In genomic region chr3:54753411-54753810, GRCm38 (mm10) we compare ENCODE assay signal across 25 mouse cellular contexts. TPM values are rescaled to one million over a fixed set of nuclear protein-coding genes. Genes with fewer than 3 reads are reported as not detected.
A peak's percentile ranks its signal among the peaks of the same experiment; 100 is the strongest.
DNase-seq lines count a peak whose midpoint lies in the region; ATAC-seq and TF ChIP-seq lines count a peak whose summit lies in the region.
"Had no signal": no experiment of that assay in that cellular context is flagged by ENCODE, and none has a peak within 500 bp of the region (broad histone marks: within the 10 kb centered on the region; RNA-seq: fewer than 3 reads in every experiment).

No protein-coding gene starts in this region.

- in situ Hi-C loops in Patski (cut with MboI; ENCODE audit: low pct_unique_long_range_greater_than_20kb) = no loop called here

- POLR2A ChIA-PET in Patski (lab: Charles Lee) = no interaction called here

- H3K27me3 ChIP-seq in Patski = no peaks in the 10 kb centered on the region
- H3K27me3 ChIP-seq: embryonic facial prominence, embryonic 13.5 days had no signal

- CTCF ChIA-PET in Patski (lab: Charles Lee) = interaction anchor here (0.9 kb wide), 1 partner anchor 63 kb away, joined by 3 read pairs; no protein-coding TSS in a partner anchor

- TF ChIP-seq CTCF in Patski (IDR thresholded peaks at IDR 0.05) = no peak

- peak; percentile 48 for DNase-seq in 3T3-L1 (ENCODE audit: low read depth, low spot score)
- DNase-seq in Muller cell, postnatal 12 days (ENCODE audit: inconsistent ontology term) = peak; percentile 24
- DNase-seq in Patski (ENCODE audit: low read depth, low spot score) = no peak
- no peak for DNase-seq in adipocyte (ENCODE audit: low spot score)
- DNase-seq in cerebellum, postnatal 14 days = no peak
- DNase-seq in layer of hippocampus, adult 8-10 months (ENCODE audit: low spot score in 2 of 2) = no peak
- DNase-seq: adrenal gland, adult 8-10 months; adrenal gland, postnatal 14 days; adrenal gland, postnatal 36 days; cerebellum, adult 11-12 months; cerebellum, adult 2 months; cerebellum, adult 9-10 months; cerebellum, postnatal 10 days; cerebellum, postnatal 36 days; embryo, embryonic 11 days had no signal

- peak; percentile 23 for ATAC-seq in Patski
- ATAC-seq: forebrain, embryonic 14.5 days; forebrain, embryonic 16.5 days had no signal

RNA-seq across cellular contexts. Expression of gene Smad9, which starts 2.0 kb away (rescaled TPM):
- polyA plus RNA-seq in Patski (2021) = 1.1 TPM
- total RNA-seq in layer of hippocampus, adult 8-10 months (2022) = 1 to 10 TPM; 8.4 to 8.6 (median 8.5) TPM
- total RNA-seq: common myeloid progenitor, adult 5-6 weeks had no signal
- polyA plus RNA-seq: erythroblast, embryonic 14.5 days; G1E had no signal

RNA-seq across cellular contexts. Expression of gene Alg5, which starts 18.1 kb away (rescaled TPM):
- polyA plus RNA-seq in Patski (2021) = 67.2 TPM
- total RNA-seq in layer of hippocampus, adult 8-10 months (2022) = 10 to 100 TPM; 19.4 to 24.4 (median 21.6) TPM
- polyA plus RNA-seq: erythroblast, embryonic 14.5 days had no signal

RNA-seq across cellular contexts. Expression of gene Exosc8, which starts 18.2 kb away (rescaled TPM):
- 76.0 TPM for polyA plus RNA-seq in Patski (2021)
- total RNA-seq in layer of hippocampus, adult 8-10 months (2022) = 10 to 100 TPM; 30.2 to 39.8 (median 36.8) TPM

RNA-seq across cellular contexts. Expression of gene Gm21958, which starts 39.3 kb away (rescaled TPM):
- polyA plus RNA-seq in Patski (2021) = 0.56 TPM
- not detected for total RNA-seq in layer of hippocampus, adult 8-10 months (2022)
- total RNA-seq: adrenal gland, adult 18-20 months; adrenal gland, adult 8-10 months; adrenal gland, postnatal 14 days; adrenal gland, postnatal 36 days; G1E had no signal
- polyA plus RNA-seq: C2C12; cerebellum, adult 2 months; embryonic facial prominence, embryonic 13.5 days; embryonic facial prominence, embryonic 15.5 days; erythroblast, embryonic 14.5 days; forebrain, embryonic 14.5 days; forebrain, embryonic 16.5 days; frontal cortex, adult 2 months; G1E had no signal

RNA-seq across cellular contexts. Expression of gene Rfxap, which starts 54.2 kb away (rescaled TPM):
- polyA plus RNA-seq in Patski (2021) = 61.7 TPM
- 10 to 100 TPM; 45.6 to 55.9 (median 51.4) TPM for total RNA-seq in layer of hippocampus, adult 8-10 months (2022)

Comparison
In these comparisons a context has a peak if more than half of its experiments do, and no peak if none do; other contexts are left out.
1. DNase-seq: peak in 3T3-L1 (single experiment) and Muller cell, postnatal 12 days (single experiment); none in Patski (single experiment), adipocyte (single experiment), cerebellum, postnatal 14 days (0 of 2) and layer of hippocampus, adult 8-10 months (0 of 2).